Mouse (Mus musculus) embryonic facial prominence, embryonic 15.5 days (tissue): ENCODE data around the gene Klhl18. TPM values are rescaled to one million over a fixed set of nuclear protein-coding genes. Genes with fewer than 3 reads are reported as not detected.
A peak's percentile ranks its signal among the peaks of the same experiment; 100 is the strongest.

Experiments
- ATAC-seq: fragments of 200-750 bp; cut with Nextera tagmentation; 2 replicates; pipeline ENCODE4 v1.8.0; 2017; ENCODE audit warnings: low read depth, moderate TSS enrichment; ENCODE audit not compliant: insufficient number of reproducible peaks, low FRiP score, low TSS enrichment
- H3K27ac ChIP-seq: fragments of 300-500 bp; sonication (generic); replicated peaks from 2 replicates; pipeline ENCODE4 v1.5.1; 2015; ENCODE audit warnings: mild to moderate bottlenecking, inconsistent platforms
- H3K27me3 ChIP-seq: fragments of 300-500 bp; sonication (generic); 2 replicates; pipeline ENCODE4 v1.6.1; 2015; ENCODE audit warnings: inconsistent platforms
- H3K36me3 ChIP-seq: fragments of 300-500 bp; sonication (generic); 2 replicates; pipeline ENCODE4 v1.6.1; 2015; ENCODE audit warnings: mild to moderate bottlenecking, inconsistent platforms
- H3K4me1 ChIP-seq: fragments of 300-500 bp; sonication (generic); 2 replicates; pipeline ENCODE4 v1.6.1; 2015; ENCODE audit warnings: inconsistent platforms
- H3K4me2 ChIP-seq: fragments of 300-500 bp; sonication (generic); replicated peaks from 2 replicates; pipeline ENCODE4 v1.6.1; 2015; ENCODE audit warnings: mild to moderate bottlenecking, inconsistent platforms
- H3K4me3 ChIP-seq: fragments of 300-500 bp; sonication (generic); replicated peaks from 2 replicates; pipeline ENCODE4 v1.5.1; 2015; ENCODE audit warnings: mild to moderate bottlenecking, inconsistent platforms
- H3K9ac ChIP-seq: fragments of 300-500 bp; sonication (generic); 2 replicates; pipeline ENCODE4 v1.6.1; 2015; ENCODE audit warnings: inconsistent platforms
- H3K9me3 ChIP-seq: fragments of 300-500 bp; sonication (generic); replicated peaks from 2 replicates; pipeline ENCODE4 v1.6.1; 2016; ENCODE audit warnings: inconsistent platforms
- WGBS: fragments of 180-500 bp; shearing (Covaris S2); methylation state at CpG from one replicate; pipeline ENCODE4 v1.1.7; 2015; 5-methylcytosine and 5-hydroxymethylcytosine counted together
- polyA plus RNA-seq: library from polyadenylated mRNA; unstranded; fragments of >200 nt; fragmentation: Nextera tagmentation; extraction: Ambion mirVana; gene quantifications from 2 replicates; pipeline ENCODE4 v1.2.1, GENCODE M21; 2015

The Klhl18 gene
- polyA plus RNA-seq, 1 experiment from 2014 or later: 12.8 TPM

DNA sequence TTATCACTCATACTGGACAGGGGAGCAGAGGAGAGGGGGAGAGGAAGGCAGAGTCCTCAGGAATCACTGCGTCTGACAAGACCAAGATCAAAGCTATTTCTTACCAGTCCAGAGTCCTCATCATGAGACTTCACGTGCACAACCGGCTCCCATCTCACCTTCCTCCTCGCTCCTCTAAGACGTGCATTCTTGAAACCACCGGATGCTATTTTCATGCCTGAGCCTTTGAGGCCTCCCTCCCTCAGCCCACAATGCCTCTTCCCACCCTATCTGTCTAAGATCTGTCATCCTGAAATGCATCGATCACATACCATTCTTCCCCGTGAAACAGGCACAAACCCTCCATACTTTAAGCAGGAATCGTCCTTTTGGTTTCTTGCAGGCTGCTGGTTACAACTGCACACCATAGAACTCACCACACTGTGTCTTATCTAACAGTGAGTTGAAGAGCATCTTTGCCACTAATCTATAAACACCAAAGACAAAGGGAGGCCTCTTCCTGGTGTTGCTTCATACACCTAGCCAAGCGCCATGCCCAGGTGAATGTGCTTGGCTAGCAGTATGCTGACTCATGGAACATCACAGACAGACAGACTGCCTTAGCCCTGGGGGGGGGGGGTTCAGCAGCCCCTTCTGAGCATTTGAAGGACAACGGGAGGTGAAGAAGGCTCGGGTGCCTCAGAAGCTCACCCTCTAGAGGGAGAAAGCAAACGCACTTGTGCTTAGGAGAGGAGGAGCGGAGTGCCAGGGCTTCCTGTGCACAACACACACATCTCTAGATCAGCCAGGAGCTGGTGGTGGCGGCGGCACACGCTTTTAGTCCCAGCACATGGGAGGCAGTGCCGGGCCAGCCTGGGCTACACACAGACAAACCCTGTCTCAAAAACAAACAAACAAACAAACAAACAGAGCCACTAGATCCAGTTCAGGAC, 15.3 kb downstream of the Klhl18 start:
- ATAC-seq: no peak
- H3K4me1 ChIP-seq: no peaks in the 10 kb centered on the region
- no peaks in the 10 kb centered on the region for H3K9me3 ChIP-seq
- H3K27me3 ChIP-seq: no peaks in the 10 kb centered on the region
- 85% methylated on average over 18 of the region's 18 CpGs for WGBS
- H3K27ac ChIP-seq: no peak overlapping the region
- no peak overlapping the region for H3K4me3 ChIP-seq
- no peak overlapping the region for H3K9ac ChIP-seq
- H3K4me2 ChIP-seq: no peak overlapping the region
- H3K36me3 ChIP-seq: peaks cover 8% of the 10 kb centered on the region; the same call in 1 of the 2 replicates

DNA sequence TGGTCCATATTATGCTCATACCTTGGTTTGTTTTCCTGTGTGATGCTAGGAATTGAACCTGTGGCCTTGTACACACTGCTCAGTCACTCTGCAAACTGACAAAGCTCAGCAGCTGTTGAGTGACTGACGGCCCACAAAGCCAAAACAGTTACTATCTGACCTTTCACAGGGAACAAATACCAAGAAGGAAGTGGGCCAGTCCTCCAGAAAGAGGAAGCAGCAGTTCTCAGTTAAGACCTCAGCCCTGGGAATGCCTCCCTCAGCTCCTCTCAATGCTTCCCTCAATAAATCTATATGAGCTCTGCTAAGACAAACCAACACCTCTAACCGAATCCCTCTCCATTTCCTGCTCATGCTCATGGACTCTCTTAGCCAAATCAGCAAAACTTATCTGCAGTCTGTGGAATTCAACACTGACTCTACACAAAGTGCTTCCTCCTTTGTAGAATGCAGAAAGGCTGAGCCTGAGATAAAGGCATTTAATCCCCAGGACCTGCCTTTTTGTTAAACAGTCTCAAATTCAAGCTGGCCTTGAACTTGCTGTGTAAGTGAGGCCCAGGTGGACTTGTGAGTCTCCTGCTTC, 17.3 kb downstream of the Klhl18 start:
- Histone ChIP-seq H3K4me3 (no peak overlapping the region), H3K4me2 (no peak overlapping the region), H3K9ac (no peak overlapping the region), H3K27ac (no peak overlapping the region), H3K9me3 (no peaks in the 10 kb centered on the region), H3K27me3 (no peaks in the 10 kb centered on the region), H3K36me3 (peaks cover 8% of the 10 kb centered on the region; the same call in 1 of the 2 replicates), H3K4me1 (no peaks in the 10 kb centered on the region)
- no peak for ATAC-seq
- 62% methylated on average over 2 of the region's 2 CpGs for WGBS

DNA sequence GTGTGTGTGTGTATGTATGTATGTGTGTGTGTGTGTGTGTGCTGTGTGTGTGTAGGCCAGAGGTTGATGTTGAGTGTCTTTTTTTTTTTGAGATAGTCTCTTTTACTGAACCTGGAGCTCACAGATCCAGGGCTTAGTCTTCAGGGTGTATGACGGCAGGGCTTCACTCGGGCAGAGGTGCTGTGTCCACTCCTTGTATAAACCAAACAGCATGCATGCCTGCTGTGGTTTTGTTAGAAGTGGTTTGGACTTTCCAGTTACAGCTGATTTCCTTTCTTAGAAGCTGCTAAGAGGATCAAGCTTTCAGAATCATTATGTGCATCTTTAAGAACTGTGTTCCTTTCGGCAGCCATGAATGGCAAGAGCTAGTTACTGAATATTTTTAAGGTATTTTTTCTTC, 18.6 kb downstream of the Klhl18 start:
- H3K27me3 ChIP-seq: no peaks in the 10 kb centered on the region
- 84% methylated on average over 3 of the region's 3 CpGs for WGBS
- no peaks in the 10 kb centered on the region for H3K4me1 ChIP-seq
- H3K36me3 ChIP-seq: peaks cover 11% of the 10 kb centered on the region; the same call in 1 of the 2 replicates
- no peak overlapping the region for H3K9ac ChIP-seq
- H3K4me3 ChIP-seq: no peak overlapping the region
- H3K9me3 ChIP-seq: no peaks in the 10 kb centered on the region
- H3K4me2 ChIP-seq: no peak overlapping the region
- no peak for ATAC-seq
- no peak overlapping the region for H3K27ac ChIP-seq

DNA sequence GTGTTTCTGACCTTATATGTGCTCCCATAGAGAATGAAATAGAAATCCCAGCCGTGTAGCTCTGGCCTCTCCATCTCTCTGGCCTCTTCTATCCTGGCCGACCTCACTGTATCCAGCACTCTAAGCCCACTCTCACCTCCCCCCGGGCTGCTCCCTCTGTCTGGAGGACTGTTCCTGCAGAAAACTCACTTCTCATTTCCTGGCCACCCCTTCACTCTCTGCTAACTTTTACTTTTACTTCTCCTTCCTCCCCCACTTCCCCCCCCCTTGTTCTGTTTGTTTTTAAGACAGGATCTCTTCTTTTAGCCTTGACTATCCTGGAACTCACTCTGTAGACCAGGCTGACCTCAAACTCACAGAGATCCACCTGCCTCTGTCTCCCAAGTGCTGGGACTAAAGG, 24.0 kb downstream of the Klhl18 start:
- Histone ChIP-seq H3K9ac (no peak overlapping the region), H3K27ac (no peak overlapping the region), H3K9me3 (no peaks in the 10 kb centered on the region), H3K27me3 (no peaks in the 10 kb centered on the region), H3K4me1 (peaks cover 5% of the 10 kb centered on the region; the same call in 1 of the 2 replicates), H3K4me2 (no peak overlapping the region), H3K36me3 (peaks cover 26% of the 10 kb centered on the region), H3K4me3 (no peak overlapping the region)
- ATAC-seq: no peak
- WGBS: 72% methylated on average over 3 of the region's 3 CpGs

DNA sequence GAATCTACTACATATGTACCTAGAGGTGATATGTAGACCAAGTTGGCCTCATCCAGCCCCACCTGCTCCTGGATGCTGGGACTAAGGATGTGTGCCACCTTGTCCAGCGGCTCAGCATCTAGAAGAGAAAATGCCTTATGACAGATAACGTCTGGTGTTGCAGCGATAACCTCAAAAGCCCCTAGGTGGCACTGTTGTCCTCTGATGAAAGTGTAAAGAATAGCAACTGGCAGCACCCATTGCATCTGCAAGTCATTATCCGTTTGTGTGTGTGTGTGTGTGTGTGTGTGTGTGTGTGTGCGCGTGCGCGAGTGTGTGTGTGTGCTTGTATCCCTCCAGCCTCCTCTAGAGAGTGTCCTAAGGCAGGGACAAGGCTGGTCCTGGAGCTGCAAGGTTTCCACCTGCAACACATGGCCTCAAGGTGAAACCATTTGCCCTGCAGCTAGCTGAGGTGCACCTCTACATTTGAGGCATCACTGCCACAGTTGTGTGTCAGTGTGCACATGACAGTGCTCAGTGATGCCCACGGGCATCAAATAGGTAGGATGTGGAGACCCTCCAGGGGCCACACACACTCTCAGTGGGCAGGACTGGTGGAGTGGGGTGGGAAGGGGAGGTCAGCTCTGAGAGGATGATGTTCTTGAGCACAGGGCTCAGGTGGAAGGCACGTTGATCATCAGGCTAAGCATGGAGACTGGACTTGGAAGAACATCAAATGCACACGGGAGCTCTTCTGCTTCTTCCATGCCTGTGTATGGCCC, 27.5 kb downstream of the Klhl18 start:
- peak; percentile 80 for ATAC-seq
- WGBS: 20% methylated on average over 11 of the region's 11 CpGs
- H3K27me3 ChIP-seq: no peaks in the 10 kb centered on the region
- H3K27ac ChIP-seq: no peak overlapping the region
- peaks cover 24% of the 10 kb centered on the region; the same call in 1 of the 2 replicates for H3K36me3 ChIP-seq
- H3K4me2 ChIP-seq: no peak overlapping the region
- no peaks in the 10 kb centered on the region for H3K9me3 ChIP-seq
- peaks cover 5% of the 10 kb centered on the region; the same call in 1 of the 2 replicates for H3K4me1 ChIP-seq
- H3K9ac ChIP-seq: no peak overlapping the region
- no peak overlapping the region for H3K4me3 ChIP-seq

DNA sequence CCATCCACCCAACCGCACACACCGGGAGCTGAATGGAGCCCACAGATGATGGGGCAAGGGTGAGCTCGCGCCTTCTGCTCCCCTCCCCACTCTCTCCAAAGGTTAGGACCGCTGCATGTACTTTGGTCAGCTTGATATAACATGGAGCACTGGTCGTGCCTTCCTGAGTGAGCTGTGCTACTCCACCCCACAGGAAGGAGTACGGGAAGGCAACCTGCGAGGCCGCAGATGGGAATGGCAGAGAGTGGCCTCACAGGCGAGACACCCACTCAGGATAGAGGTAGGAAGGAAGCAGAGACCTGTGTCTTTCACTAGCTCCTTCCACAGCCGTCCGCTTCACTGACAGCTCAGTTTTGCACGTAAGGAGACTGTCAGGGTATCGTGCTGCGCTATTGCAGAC, 28.1 kb downstream of the Klhl18 start:
- Histone ChIP-seq H3K36me3 (peaks cover 21% of the 10 kb centered on the region; the same call in 1 of the 2 replicates), H3K27me3 (no peaks in the 10 kb centered on the region), H3K9ac (no peak overlapping the region), H3K4me2 (no peak overlapping the region), H3K9me3 (no peaks in the 10 kb centered on the region), H3K27ac (no peak overlapping the region), H3K4me3 (no peak overlapping the region), H3K4me1 (peaks cover 5% of the 10 kb centered on the region; the same call in 1 of the 2 replicates)
- no peak for ATAC-seq
- 77% methylated on average over 15 of the region's 15 CpGs for WGBS

DNA sequence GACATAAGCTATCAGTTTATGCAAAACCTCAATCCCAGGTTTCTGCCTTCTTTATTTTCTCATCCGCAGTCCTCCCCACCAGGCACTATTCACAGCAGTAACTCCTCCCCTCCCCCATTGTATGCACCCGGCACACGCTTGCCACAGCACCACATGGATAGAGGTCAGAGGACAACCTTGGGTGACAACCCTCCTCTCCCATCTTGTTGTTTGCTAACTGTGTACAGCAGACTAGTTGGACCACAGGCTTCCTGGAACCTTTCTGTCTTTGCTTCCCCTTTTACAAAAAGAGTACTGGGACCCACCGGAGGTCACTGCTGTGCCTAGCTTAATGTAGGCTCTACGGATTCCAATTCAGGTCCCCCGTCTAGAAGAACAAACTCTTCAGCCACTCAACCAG, 35.9 kb downstream of the Klhl18 start:
- Histone ChIP-seq H3K27ac (no peak overlapping the region), H3K27me3 (no peaks in the 10 kb centered on the region), H3K9ac (no peak overlapping the region), H3K4me3 (no peak overlapping the region), H3K4me2 (no peak overlapping the region), H3K9me3 (no peaks in the 10 kb centered on the region), H3K36me3 (peaks cover 26% of the 10 kb centered on the region), H3K4me1 (no peaks in the 10 kb centered on the region)
- 90% methylated on average over 6 of the region's 6 CpGs for WGBS
- ATAC-seq: no peak

DNA sequence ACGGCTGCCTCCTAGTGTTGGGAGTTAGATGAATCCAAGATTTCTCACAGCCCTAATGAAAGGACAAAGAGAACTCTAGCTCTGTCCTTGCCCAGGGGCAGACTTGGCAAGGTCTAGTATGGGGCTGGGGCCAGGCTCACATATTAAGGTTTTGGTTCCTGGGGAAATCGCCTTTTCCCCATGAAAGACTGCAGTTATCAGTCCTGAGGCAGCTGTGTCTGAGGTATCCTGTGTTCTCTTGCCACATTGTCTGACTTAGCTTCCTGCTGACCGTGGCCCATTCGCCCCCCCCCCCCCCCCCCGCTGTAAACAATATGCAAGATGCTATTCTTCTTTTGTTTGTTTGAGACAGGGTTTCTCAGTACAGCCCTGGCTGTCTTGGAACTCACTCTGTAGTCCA, 36.4 kb downstream of the Klhl18 start:
- Histone ChIP-seq H3K9ac (no peak overlapping the region), H3K4me3 (no peak overlapping the region)

DNA sequence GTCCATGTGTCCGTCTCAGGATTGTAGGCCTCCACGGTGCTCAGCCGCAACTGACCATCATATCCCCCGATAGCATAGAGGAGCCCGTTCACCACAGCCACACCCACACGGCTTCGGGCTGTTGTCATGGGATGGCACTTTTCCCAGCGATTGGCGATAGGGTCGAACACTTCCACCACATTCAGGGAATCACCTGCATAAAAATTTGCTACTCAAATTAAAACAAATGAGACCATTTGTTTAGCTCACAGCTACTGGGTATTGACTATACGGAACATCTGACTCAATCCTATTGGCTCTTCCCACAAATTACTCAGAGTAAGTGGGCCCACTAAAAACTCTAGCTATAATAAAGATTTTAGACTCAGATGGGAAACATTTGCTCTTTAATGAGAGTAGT, 40.5 kb downstream of the Klhl18 start:
- no peaks in the 10 kb centered on the region for H3K27me3 ChIP-seq
- no peak overlapping the region for H3K4me3 ChIP-seq
- no peak overlapping the region for H3K27ac ChIP-seq
- WGBS: 94% methylated on average over 11 of the region's 11 CpGs
- no peak overlapping the region for H3K9ac ChIP-seq
- H3K9me3 ChIP-seq: no peaks in the 10 kb centered on the region
- no peak overlapping the region for H3K4me2 ChIP-seq
- no peaks in the 10 kb centered on the region for H3K4me1 ChIP-seq
- peaks cover 43% of the 10 kb centered on the region for H3K36me3 ChIP-seq
- no peak for ATAC-seq

More for the DNA sequence above, 36.4 kb downstream of the Klhl18 start:
- Histone ChIP-seq H3K4me2 (no peak overlapping the region), H3K4me1 (no peaks in the 10 kb centered on the region), H3K9me3 (no peaks in the 10 kb centered on the region), H3K36me3 (peaks cover 29% of the 10 kb centered on the region), H3K27me3 (no peaks in the 10 kb centered on the region), H3K27ac (no peak overlapping the region)
- 63% methylated on average over 5 of the region's 5 CpGs for WGBS
- ATAC-seq: no peak

DNA sequence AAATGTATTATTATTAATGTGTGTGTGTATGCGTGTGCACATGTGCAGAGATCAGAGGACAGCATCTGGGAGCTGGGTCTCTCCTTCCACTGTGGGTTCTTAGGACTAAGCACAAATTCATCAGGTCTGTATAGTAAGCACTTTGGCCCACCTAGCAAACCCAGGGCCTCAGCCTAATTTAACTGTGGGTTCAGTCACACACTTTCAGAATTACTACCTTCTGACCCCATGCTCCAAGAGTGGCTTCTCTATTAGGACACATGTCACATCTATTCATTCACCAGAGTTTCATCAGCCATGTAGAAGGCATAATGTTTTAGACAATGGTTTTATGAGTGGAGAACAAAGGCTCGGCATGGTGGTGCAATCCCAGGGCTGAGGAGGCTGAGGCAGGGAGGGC, 43.4 kb downstream of the Klhl18 start:
- Histone ChIP-seq H3K4me1 (no peaks in the 10 kb centered on the region), H3K36me3 (peaks cover 62% of the 10 kb centered on the region), H3K4me3 (no peak overlapping the region)

DNA sequence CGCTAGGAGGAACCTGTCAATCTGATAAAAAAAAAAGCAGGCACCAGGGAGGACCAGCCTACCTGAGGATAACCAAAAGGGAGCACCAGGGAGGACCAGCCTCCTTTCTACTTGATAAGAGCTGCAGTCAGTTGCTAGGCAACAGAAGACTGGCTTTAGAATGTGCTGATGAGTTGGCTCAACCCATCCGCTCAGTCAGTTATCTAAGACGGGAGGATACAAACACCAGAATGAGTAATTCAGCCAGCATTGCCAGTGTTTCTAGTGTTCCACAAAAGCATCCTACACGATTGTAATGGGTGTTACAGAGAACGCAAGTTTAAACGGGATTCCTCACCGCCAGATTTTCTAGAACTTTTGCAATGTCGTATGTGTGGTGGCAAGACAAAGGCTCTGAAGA, 45.3 kb downstream of the Klhl18 start:
- Histone ChIP-seq H3K27me3 (no peaks in the 10 kb centered on the region), H3K4me1 (no peaks in the 10 kb centered on the region), H3K9me3 (no peaks in the 10 kb centered on the region), H3K9ac (no peak overlapping the region), H3K36me3 (peaks cover 67% of the 10 kb centered on the region), H3K4me2 (no peak overlapping the region), H3K27ac (no peak overlapping the region), H3K4me3 (no peak overlapping the region)
- WGBS: 85% methylated on average over 8 of the region's 8 CpGs
- ATAC-seq: no peak

More for the DNA sequence above, 43.4 kb downstream of the Klhl18 start:
- H3K9ac ChIP-seq: no peak overlapping the region
- WGBS: 97% methylated on average over 2 of the region's 2 CpGs
- ATAC-seq: no peak
- no peaks in the 10 kb centered on the region for H3K9me3 ChIP-seq
- no peaks in the 10 kb centered on the region for H3K27me3 ChIP-seq
- H3K4me2 ChIP-seq: no peak overlapping the region
- no peak overlapping the region for H3K27ac ChIP-seq
